18 mouse cellular contexts compared by ENCODE assay signal in genomic region chr1:126681773-126682172, GRCm38 (mm10).
DNase-seq lines count a peak whose midpoint lies in the region; ATAC-seq lines count a peak whose summit lies in the region.
"Had no signal": no experiment of that assay in that cellular context is flagged by ENCODE, and none has a peak within 500 bp of the region (broad histone marks: within the 10 kb centered on the region; RNA-seq: fewer than 3 reads in every experiment).

No protein-coding gene starts in this region.

- peak; percentile 35 for ATAC-seq in neural tube, embryonic 11.5 days (ENCODE audit: insufficient read depth, low FRiP score, low TSS enrichment)
- peak; percentile 55 for ATAC-seq in granulocyte monocyte progenitor cell, adult 5-6 weeks (replicated peaks; ENCODE audit: poor library complexity, severe bottlenecking)
- ATAC-seq in midbrain, embryonic 12.5 days (ENCODE audit: low FRiP score, low read depth) = peak; percentile 73
- ATAC-seq: lung, postnatal 0 days had no signal

- H3K36me3 ChIP-seq in neural tube, embryonic 11.5 days (ENCODE audit: control insufficient read depth, insufficient read depth, low read length) = no peaks in the 10 kb centered on the region
- H3K36me3 ChIP-seq in midbrain, embryonic 12.5 days = no peaks in the 10 kb centered on the region
- H3K36me3 ChIP-seq: kidney, embryonic 15.5 days; limb, embryonic 13.5 days had no signal

- peak; percentile 35 for DNase-seq in neural tube, embryonic 11.5 days (ENCODE audit: low spot score)
- no peak for DNase-seq in neural tube, embryonic 10.5 days (ENCODE audit: extremely low spot score, low spot score)
- DNase-seq in retina, postnatal 7 days (ENCODE audit: low read depth, low spot score) = peak; percentile 48
- no peak for DNase-seq in B cell, adult 2 months
- no peak for DNase-seq in testis, postnatal 14 days (ENCODE audit: low spot score)
- DNase-seq in urinary bladder, postnatal 36 days (ENCODE audit: low spot score in 2 of 2) = no peak
- DNase-seq: adrenal gland, postnatal 10 days; cerebellum, adult 8-10 months; gastrocnemius, postnatal 36 days; heart, postnatal 10 days; layer of hippocampus, adult 9-11 months; spleen, adult 18-20 months; thymus, adult 2 months had no signal

- no peaks in the 10 kb centered on the region for H3K27me3 ChIP-seq in neural tube, embryonic 11.5 days (ENCODE audit: control insufficient read depth, insufficient read depth, low read length)
- peaks cover 8% of the 10 kb centered on the region; the same call in 1 of the 2 replicates for H3K27me3 ChIP-seq in midbrain, embryonic 12.5 days
- H3K27me3 ChIP-seq: kidney, embryonic 15.5 days; limb, embryonic 13.5 days had no signal

- no peaks in the 10 kb centered on the region for H3K9me3 ChIP-seq in neural tube, embryonic 11.5 days (ENCODE audit: control insufficient read depth, low read length)
- no peaks in the 10 kb centered on the region for H3K9me3 ChIP-seq in midbrain, embryonic 12.5 days
- H3K9me3 ChIP-seq: kidney, embryonic 15.5 days; limb, embryonic 13.5 days had no signal

- H3K27ac ChIP-seq in neural tube, embryonic 11.5 days (ENCODE audit: low read depth, low read length) = no peak overlapping the region
- peak overlapping the region; percentile 60; the same call in 1 of the 2 replicates for H3K27ac ChIP-seq in midbrain, embryonic 12.5 days (replicated peaks)
- H3K27ac ChIP-seq: kidney, embryonic 15.5 days; limb, embryonic 13.5 days had no signal

- WGBS in neural tube, embryonic 11.5 days = 33% methylated on average over 8 of the region's 8 CpGs
- WGBS in midbrain, embryonic 12.5 days = 2% methylated on average over 8 of the region's 8 CpGs

- H3K4me3 ChIP-seq in neural tube, embryonic 11.5 days (ENCODE audit: low read depth, low read length) = no peak overlapping the region
- H3K4me3 ChIP-seq in midbrain, embryonic 12.5 days = no peak overlapping the region
- H3K4me3 ChIP-seq: kidney, embryonic 15.5 days; limb, embryonic 13.5 days had no signal

- no peak overlapping the region for H3K9ac ChIP-seq in neural tube, embryonic 11.5 days (ENCODE audit: low read length)
- 0 out of 2 replicates have a peak overlapping the region, but pooled peaks have one; percentile 6 for H3K9ac ChIP-seq in midbrain, embryonic 12.5 days (replicated peaks)
- H3K9ac ChIP-seq: kidney, embryonic 15.5 days; limb, embryonic 13.5 days had no signal

- peaks cover 3% of the 10 kb centered on the region for H3K4me1 ChIP-seq in neural tube, embryonic 11.5 days (ENCODE audit: control insufficient read depth, insufficient read depth, low read length)
- H3K4me1 ChIP-seq in midbrain, embryonic 12.5 days = peaks cover 50% of the 10 kb centered on the region

- no peak overlapping the region for H3K4me2 ChIP-seq in neural tube, embryonic 11.5 days (ENCODE audit: low read depth)
- peak overlapping the region; percentile 29 for H3K4me2 ChIP-seq in midbrain, embryonic 12.5 days (replicated peaks)
- H3K4me2 ChIP-seq: kidney, embryonic 15.5 days; limb, embryonic 13.5 days had no signal

Comparison
In these comparisons a context has a peak if more than half of its experiments do, and no peak if none do; other contexts are left out.
1. DNase-seq: peak in neural tube, embryonic 11.5 days (single experiment) and retina, postnatal 7 days (single experiment); none in neural tube, embryonic 10.5 days (single experiment), B cell, adult 2 months (0 of 2), testis, postnatal 14 days (single experiment) and urinary bladder, postnatal 36 days (0 of 2).
2. Peak in every context shown above with its lines, with median percentiles within 50 percentile points of each other: ATAC-seq.